Mouse (Mus musculus): ENCODE measurements around the gene Pygo2.
"Not testable (repeated sequence)": the region's sequence is repeated elsewhere in the genome, so short reads cannot be mapped to it uniquely, and the experiment has no call there.

Gene Pygo2

GRCm38 (mm10) chr3:89420421-89420820 lies 9.6 kb upstream of the Pygo2 start:
- DNase-seq (ENCODE audit: low read depth, low spot score) = no peak

GRCm38 (mm10) chr3:89421002-89421774 lies 8.8 kb upstream of the Pygo2 start:
- peak; percentile 72 for DNase-seq (ENCODE audit: low read depth, low spot score)

GRCm38 (mm10) chr3:89421810-89422473 lies 8.1 kb upstream of the Pygo2 start:
- DNase-seq (ENCODE audit: low read depth, low spot score) = no peak

GRCm38 (mm10) chr3:89422556-89423205 lies 7.3 kb upstream of the Pygo2 start:
- no peak for DNase-seq (ENCODE audit: low read depth, low spot score)

GRCm38 (mm10) chr3:89424416-89425140 lies 5.4 kb upstream of the Pygo2 start:
- DNase-seq (ENCODE audit: low read depth, low spot score) = no peak

- no peak for DNase-seq (ENCODE audit: low read depth, low spot score)
Observed at GRCm38 (mm10) chr3:89425141-89425525, 4.9 kb upstream of the Pygo2 start.

GRCm38 (mm10) chr3:89425876-89426275 lies 4.1 kb upstream of the Pygo2 start:
- DNase-seq (ENCODE audit: low read depth, low spot score) = no peak

- not testable (repeated sequence) for DNase-seq (ENCODE audit: low read depth, low spot score)
Observed at GRCm38 (mm10) chr3:89429021-89429420, 993 bp upstream of the Pygo2 start.

- no peak for DNase-seq (ENCODE audit: low read depth, low spot score)
Observed at GRCm38 (mm10) chr3:89432606-89433005, 2.6 kb downstream of the Pygo2 start.

- DNase-seq (ENCODE audit: low read depth, low spot score) = no peak
Observed at GRCm38 (mm10) chr3:89434532-89434931, 4.5 kb downstream of the Pygo2 start.

- DNase-seq (ENCODE audit: low read depth, low spot score) = no peak
Observed at GRCm38 (mm10) chr3:89435041-89435440, 5.0 kb downstream of the Pygo2 start.

GRCm38 (mm10) chr3:89436176-89437113 lies 6.4 kb downstream of the Pygo2 start, which contains the start of gene Pbxip1:
TSS of gene Pbxip1 (plus strand) at chr3:89436706.
- no peak for DNase-seq (ENCODE audit: low read depth, low spot score)

- no peak for DNase-seq (ENCODE audit: low read depth, low spot score)
Observed at GRCm38 (mm10) chr3:89437269-89437668, 7.3 kb downstream of the Pygo2 start.

- DNase-seq (ENCODE audit: low read depth, low spot score) = no peak
Observed at GRCm38 (mm10) chr3:89440691-89441090, 10.7 kb downstream of the Pygo2 start.

- no peak for DNase-seq (ENCODE audit: low read depth, low spot score)
Observed at GRCm38 (mm10) chr3:89448720-89449537, 18.9 kb downstream of the Pygo2 start.

GRCm38 (mm10) chr3:89449541-89449940 lies 19.5 kb downstream of the Pygo2 start:
- DNase-seq (ENCODE audit: low read depth, low spot score) = no peak

GRCm38 (mm10) chr3:89451916-89452315 lies 21.9 kb downstream of the Pygo2 start:
- DNase-seq (ENCODE audit: low read depth, low spot score) = no peak

GRCm38 (mm10) chr3:89454401-89455177 lies 24.6 kb downstream of the Pygo2 start, which contains the start of gene Pmvk:
TSS of gene Pmvk (plus strand) at chr3:89454541.
- no peak for DNase-seq (ENCODE audit: low read depth, low spot score)

- DNase-seq (ENCODE audit: low read depth, low spot score) = no peak
Observed at GRCm38 (mm10) chr3:89455786-89456285, 25.8 kb downstream of the Pygo2 start.
